Mouse (Mus musculus): ENCODE measurements around the gene Hspg2. TPM values are rescaled to one million over a fixed set of nuclear protein-coding genes. Genes with fewer than 3 reads are reported as not detected.
"Not testable (repeated sequence)": the region's sequence is repeated elsewhere in the genome, so short reads cannot be mapped to it uniquely, and the experiment has no call there.

Gene Hspg2
- 100 to 1,000 TPM; 524 to 560 TPM for total RNA-seq (2021)

- peak; percentile 98 to 99 for DNase-seq
- intact Hi-C loops (cut with DNase I) = loop anchor here (1.0 kb wide), 1 partner anchor 29 kb away; no protein-coding TSS in a partner anchor
Measured at GRCm38 (mm10) chr4:137468260-137469080, at the start of gene Hspg2. Gene Hspg2 (plus strand): TSS chr4:137468769.

DNA sequence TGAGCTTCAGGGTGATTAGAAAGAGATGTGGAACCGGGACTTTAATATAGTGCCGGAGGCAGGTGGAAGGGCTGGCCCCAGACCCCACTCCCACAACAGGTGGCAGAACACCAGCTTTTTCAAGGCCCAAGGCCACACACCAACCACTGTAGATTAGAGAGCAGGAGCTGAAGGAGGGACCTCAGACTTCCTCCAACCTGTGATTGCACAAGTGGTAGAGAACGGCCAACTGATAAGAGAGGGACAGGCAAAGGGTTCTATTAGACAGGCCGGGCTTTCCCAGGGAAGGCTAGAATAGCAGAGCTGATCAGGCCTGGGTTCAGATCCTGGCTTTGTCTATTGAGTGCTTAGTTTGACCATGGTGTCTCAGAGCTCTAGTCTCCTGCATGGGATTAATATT is 38.1 kb upstream of the Hspg2 start, which contains the start of gene Cela3b:
Gene Cela3b (minus strand): TSS at position 39 of the 400 bp plus-strand sequence.
- intact Hi-C loops (cut with DNase I) = no loop called here
- no peak for DNase-seq

DNA sequence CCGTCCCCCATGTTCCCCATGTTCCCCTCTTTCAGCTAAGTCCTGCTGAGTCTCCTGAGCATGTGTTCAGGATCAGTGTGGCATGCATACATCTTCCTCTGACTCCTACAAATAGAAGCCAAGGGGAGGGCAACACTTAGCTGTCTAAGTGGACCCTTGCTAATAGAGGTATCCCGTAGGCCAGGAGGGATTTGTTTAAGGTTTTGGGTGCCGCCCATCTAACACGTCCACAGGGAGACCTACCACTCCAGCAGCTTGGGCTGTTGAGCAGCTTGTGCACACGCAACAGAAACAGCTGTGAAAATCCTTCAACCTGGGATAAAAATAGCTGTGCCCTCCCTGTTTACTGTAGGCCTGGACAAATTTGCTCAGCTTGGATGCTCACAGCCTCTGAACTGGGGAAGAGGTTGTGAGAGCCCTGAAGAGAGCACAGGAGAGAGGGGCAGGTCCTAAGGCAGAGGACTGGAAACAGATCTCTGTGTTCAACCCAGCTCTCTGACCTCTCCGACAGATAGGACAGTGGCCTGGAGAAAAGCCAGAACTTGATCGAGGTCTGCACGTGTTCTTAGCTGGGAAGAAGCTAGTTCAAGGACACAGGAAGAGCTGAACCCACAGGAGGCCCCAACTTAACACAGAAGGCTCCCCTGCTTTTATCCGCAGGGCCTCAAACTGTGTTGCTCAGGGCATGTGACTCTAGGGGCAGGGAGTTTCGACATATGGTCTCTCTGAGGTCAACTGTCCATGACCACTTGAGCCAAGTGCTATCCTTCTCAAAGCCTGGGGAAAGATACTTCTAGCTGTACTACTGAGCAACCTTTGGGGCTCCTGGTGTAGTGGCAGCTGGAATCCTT is 35.6 kb upstream of the Hspg2 start:
- intact Hi-C loops (cut with DNase I) = loop anchor here (1.0 kb wide), 1 partner anchor 21 kb away; no protein-coding TSS in a partner anchor
- DNase-seq = not testable (repeated sequence)

DNA sequence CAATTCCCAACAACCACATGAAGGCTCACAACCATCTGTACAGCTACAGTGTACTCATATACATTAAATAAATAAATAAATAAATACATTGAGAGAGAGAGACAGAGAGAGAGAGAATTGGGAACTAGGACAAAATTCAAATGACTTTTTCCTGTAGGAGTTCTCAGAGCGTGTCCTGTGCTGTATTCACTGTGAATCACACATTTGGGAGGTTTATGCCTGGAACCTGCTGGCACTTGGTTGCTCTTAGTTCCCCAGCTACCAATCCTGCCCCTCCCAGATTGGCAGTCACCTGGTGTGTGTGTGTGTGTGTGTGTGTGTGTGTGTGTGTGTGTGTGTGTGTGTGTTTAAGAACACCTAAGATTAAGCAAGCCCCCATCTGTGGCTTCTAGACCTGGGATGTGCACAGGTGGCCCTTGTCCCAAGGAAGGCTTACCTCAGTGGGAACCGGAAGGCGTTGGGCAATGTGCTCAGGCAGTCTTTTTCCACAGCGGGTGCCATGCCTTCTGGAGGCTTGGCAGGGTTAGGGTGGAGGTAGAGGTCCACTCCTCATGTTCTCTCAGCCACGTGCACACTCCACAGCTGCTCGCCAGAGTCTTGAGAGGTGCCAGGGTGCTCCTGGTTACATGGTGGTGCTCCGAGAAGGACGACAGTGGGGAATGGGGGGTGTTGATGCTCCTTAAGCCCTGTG is 31.4 kb upstream of the Hspg2 start:
- intact Hi-C loops (cut with DNase I) = loop anchor here (1.0 kb wide), 1 partner anchor 20 kb away; no protein-coding TSS in a partner anchor
- DNase-seq = no peak

DNA sequence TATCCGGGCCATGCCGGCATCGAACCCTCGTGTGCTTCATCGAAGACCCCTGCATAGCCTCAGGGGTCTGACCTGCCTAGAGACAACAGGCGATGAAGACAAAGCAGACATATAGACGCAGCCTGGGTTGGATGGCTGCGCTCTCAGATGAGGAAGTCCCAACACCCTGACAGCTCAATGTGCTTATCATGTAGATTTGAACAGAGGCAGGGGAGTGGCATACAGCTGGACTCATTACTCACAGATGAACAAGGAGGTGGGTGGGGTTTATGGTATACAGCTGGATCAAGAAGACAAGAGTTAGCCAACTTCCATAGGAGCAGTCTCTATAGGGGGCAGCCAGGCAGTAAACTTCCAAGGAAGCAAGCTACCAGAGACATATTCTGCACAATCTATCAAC is 29.7 kb upstream of the Hspg2 start:
- intact Hi-C loops (cut with DNase I) = no loop called here
- DNase-seq = no peak

DNA sequence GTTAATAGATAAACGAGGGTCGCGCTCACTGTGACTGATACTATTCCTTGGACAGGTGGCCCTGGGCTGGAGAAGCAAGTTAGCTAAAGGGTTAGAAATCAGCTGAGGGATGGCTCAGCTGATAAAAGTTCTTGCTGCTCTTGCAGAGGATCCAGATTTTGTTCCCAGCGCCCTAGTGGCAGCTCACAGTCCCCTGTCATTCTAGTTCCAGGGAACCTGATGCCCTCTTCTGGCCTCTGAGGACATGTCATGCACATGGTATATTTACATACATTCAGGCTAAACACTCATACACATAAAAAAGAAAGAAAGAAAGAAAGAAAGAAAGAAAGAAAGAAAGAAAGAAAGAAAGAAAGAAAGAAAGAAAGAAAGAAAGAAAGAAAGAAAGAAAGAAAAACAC is 27.2 kb upstream of the Hspg2 start:
- intact Hi-C loops (cut with DNase I) = loop anchor here (5.0 kb wide), 1 partner anchor 136 kb away; no protein-coding TSS in a partner anchor
- DNase-seq = no peak

DNA sequence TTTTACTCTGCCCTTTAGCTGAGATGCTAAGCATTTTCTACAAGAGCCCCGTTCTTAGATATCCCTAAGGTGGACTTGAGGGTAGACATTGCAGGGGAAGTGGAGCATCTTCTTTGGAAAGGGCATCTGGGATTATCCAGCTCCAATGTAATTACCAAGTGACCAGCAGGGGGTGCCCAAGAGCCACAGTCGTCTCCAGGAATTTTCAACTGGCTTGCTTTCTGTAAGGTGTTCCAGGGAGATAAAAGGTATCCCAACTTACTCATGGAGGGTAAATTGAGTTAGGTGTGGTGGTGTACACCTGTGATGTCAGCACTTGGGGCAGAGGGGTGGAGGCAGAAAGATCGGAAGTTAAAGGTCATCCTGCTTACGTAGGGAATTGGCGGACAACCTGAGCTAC is 24.9 kb upstream of the Hspg2 start:
- intact Hi-C loops (cut with DNase I) = loop anchor here (1.0 to 5.0 kb wide), 4 partner anchors 27 to 192 kb away; no protein-coding TSS in a partner anchor

DNA sequence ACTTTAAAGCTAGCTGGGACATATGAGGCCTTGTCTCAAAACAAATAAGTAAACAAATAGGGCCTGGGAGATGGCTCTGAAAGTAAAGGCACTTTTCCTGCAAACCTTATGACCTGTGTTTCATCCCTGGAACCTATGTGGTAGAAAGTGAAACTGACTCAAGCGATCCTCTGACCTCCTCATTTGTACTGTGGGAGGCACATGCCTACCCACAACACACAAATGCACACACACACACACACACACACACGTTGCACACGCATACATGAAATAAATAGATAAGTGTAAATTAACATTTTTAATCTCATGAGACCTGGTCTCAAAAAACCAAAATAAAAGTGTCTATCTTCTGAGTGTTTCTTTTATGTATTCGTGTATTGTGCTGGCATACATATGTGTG is 22.7 kb upstream of the Hspg2 start:
- intact Hi-C loops (cut with DNase I) = loop anchor here (2.0 to 5.0 kb wide), 3 partner anchors 25 to 56 kb away; no protein-coding TSS in a partner anchor
- no peak for DNase-seq

More for the DNA sequence above, 24.9 kb upstream of the Hspg2 start:
- peak; percentile 82 to 91 for DNase-seq

DNA sequence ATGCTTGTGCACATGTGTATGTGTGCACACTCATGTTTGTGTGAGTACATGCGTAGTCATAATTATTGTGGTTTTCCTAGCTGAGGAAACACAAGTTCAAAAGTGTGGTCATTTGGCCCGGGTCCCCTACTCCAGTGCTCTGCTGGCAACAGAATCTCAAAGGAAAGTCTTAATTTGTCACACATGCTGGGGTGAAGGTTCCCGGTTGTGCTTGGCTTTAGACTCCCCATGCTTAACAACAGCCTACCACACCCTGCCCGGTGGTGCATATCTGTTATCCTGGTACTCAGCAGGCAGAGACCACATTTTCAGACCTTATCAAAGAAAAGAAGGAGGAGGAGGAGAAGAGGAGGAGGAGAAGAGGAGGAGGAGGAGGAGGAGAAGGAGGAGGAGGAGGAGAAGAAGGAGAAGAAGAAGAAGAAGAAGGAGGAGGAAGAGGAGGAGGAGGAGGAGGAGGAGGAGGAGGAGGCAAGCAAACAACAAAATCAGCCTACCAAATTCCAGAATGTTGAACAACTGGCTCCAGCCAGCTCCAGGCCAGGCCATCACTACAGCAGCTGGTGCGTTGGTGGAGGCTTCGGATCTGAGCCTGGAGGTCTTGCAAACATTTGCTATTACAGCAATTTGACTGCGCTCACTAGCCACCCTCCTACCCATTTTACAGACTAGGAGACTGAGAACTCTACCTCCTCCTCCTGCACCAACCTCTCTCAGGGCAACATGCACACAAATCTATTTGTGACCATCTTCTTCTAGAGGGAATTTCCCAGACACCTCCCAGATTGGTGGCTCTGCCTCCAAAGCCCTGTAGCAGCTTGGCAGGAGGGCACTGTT is 21.0 kb upstream of the Hspg2 start:
- intact Hi-C loops (cut with DNase I) = loop anchor here (5.0 kb wide), 2 partner anchors 40 to 55 kb away; no protein-coding TSS in a partner anchor
- peak; percentile 58 to 63 for DNase-seq

DNA sequence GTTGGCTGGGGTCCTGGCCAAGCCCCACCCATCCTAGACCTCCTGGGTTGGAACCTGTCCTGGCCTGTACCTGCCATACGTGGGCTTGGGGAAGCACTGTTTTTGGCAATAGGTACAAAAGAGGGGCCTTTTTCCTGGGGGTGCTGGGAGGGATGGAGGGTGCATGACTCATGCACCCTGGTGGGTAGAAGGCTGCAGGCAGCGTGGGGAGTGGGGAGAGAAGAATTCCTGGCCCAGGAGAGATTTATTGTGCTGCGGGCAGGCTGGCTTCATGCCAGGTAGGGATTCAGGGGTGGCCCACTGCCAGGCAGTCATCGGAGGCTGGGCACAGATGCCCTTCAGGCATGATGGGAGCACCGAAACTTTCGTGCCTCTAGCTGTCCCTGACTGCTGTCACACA is 20.4 kb upstream of the Hspg2 start:
- intact Hi-C loops (cut with DNase I) = loop anchor here (5.0 kb wide), 2 partner anchors 39 to 54 kb away; no protein-coding TSS in a partner anchor
- DNase-seq = peak; percentile 74 to 76

DNA sequence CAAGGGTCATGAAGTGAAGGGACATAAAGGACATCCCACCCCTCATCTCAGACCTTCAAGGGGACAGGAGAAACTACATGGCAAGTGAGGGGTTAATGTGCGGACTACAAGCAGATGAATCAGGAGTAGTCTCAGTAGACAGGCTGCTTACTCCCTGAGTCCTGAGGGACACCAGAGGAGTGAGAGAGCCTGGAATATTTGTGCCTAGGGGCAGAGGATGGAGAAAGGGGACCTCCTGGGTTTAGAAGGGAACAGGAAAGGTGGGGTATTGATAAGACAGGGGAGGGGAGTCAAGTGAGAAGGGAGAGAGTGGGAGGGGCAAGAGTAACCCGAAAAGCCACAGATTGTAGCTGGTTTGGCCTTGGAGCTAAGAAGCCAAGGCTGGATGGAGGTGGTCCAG is 19.9 kb upstream of the Hspg2 start:
- intact Hi-C loops (cut with DNase I) = loop anchor here (5.0 kb wide), 2 partner anchors 39 to 54 kb away; no protein-coding TSS in a partner anchor
- DNase-seq = no peak

DNA sequence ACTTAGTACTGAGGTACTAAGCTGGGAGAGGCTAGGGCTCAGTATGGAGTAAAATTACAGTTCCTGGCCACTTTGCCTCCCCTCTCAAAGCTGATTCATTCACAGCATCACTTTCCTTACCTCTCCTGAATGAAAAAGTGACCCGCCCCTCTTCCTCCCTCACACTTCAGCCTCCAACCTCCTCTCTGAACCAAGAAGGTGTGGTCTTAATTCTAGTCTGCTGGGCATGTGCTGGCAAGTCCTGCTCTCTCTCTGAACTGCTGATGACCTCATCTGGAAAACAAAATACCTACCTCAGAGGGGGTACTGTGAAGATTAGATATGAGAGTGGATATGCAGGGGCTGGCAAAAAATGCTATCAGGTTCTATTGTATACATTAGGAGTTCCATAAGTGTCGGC is 19.4 kb upstream of the Hspg2 start:
- DNase-seq = peak in 1 of 2 experiments; percentile 11
- intact Hi-C loops (cut with DNase I) = loop anchor here (5.0 kb wide), 2 partner anchors 38 to 53 kb away; no protein-coding TSS in a partner anchor

DNA sequence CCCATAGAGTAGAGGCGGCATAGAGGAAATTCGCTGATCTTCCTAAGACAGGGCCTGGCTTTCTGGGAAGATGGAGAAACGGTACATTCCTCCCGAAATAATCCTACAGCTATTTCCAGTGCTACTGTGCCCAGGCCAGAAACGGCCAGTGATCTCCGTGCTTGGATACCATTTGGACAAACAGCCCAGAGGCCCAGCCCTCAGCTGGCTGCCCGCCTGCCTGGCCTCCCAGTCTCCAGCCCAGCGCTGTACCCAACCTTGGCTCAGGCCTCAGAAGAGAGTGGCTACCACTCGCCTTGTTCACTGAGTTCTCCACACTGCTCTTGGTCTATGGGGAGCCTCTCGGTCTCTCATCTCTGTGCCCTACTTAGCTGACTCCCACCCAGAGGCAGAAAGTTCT is 18.9 kb upstream of the Hspg2 start:
- DNase-seq = peak; percentile 63 to 73
- intact Hi-C loops (cut with DNase I) = loop anchor here (5.0 kb wide), 2 partner anchors 38 to 53 kb away; no protein-coding TSS in a partner anchor

GRCm38 (mm10) chr4:137452190-137452589 is 16.4 kb upstream of the Hspg2 start:
- intact Hi-C loops (cut with DNase I) = no loop called here
- DNase-seq = no peak

- intact Hi-C loops (cut with DNase I) = no loop called here
- DNase-seq = no peak
Measured at GRCm38 (mm10) chr4:137453234-137453767, 15.3 kb upstream of the Hspg2 start, which contains the start of gene 1700013G24Rik. Gene 1700013G24Rik (plus strand): TSS chr4:137453284.

DNA sequence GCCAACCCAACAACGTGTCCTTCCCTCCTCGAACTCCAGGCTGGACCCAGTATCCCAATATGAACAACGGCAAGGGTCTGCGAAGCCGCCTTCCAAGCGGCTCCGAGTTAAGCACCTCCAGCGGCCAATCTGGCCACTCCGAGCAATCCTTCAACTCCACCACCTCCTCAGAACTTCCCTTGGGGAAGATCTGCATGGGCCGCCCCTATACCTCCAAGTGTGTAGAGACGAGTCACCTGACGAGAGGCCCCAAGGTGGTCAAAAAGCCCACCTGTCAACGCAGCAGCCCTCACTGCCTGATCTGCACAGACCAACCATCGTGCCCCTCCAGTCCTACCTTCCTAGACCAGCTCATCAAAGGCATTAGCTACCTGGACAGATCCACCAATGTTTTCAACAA is 14.0 kb upstream of the Hspg2 start:
- intact Hi-C loops (cut with DNase I) = no loop called here
- no peak for DNase-seq

- intact Hi-C loops (cut with DNase I) = loop anchor here (5.0 kb wide), 1 partner anchor 121 kb away; no protein-coding TSS in a partner anchor
- no peak for DNase-seq
Measured at GRCm38 (mm10) chr4:137456581-137456980, 12.0 kb upstream of the Hspg2 start.

DNA sequence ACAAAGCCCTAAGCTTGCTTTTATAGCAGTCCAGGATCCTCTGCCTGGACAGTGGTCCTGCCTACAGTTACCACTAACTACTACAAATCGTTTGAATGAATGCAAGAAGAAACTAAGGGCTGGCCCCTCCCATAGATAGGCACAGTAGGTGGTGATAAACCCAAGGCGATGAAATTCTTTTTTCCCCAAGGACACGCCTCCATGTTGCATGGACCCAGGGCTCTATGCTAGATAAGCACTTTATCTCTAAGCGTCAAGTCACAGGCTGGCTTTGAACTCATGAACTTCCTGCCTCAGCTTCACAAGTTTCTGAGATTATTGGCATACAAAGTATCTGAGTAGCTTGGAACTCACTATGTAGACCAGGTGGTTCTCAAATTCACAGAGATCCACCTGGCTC is 11.3 kb upstream of the Hspg2 start:
- DNase-seq = no peak
- intact Hi-C loops (cut with DNase I) = loop anchor here (5.0 kb wide), 1 partner anchor 120 kb away; no protein-coding TSS in a partner anchor

GRCm38 (mm10) chr4:137458310-137458709 is 10.3 kb upstream of the Hspg2 start:
- DNase-seq = no peak
- intact Hi-C loops (cut with DNase I) = loop anchor here (5.0 kb wide), 1 partner anchor 119 kb away; no protein-coding TSS in a partner anchor
